Mouse (Mus musculus): ENCODE measurements around the gene Ucp2. TPM values are rescaled to one million over a fixed set of nuclear protein-coding genes. Genes with fewer than 3 reads are reported as not detected.

Gene Ucp2
- polyA plus RNA-seq, 1 experiment: 53.5 TPM

- no peak for DNase-seq (ENCODE audit: extremely low spot score in 1 of 2, low spot score in 1 of 2)
These were observed 8.8 kb downstream of the Ucp2 start for GRCm38 (mm10) chr7:100501844-100502373.

DNA sequence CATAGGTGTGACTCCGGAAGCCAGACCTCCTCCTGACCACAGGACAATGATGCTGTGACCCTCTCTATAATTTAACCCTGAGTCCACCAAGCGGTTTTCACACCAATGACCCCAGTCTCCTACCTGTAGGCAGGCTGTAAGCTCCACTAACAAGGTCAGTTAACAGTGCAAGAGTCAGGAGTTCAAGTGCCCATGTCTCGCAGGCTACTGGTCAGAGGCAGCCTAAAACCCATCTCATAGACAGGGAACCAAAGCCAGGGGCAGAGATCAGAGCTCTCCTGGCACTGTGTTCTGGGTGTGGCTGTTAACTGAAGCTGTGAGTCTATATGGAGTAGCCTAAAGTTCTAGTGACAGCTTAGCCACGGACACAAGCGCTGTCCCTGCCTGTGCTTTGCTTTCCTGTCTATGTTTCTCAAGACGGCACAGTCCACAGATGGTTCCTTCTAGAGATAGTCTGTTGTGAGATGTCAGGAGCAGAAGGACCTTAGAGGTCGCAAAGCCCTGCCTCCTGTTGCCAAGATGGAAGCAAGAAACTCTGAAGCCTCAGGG lies 9.3 kb downstream of the Ucp2 start:
- no peak for DNase-seq (ENCODE audit: extremely low spot score in 1 of 2, low spot score in 1 of 2)

GRCm38 (mm10) chr7:100503076-100503475 lies 9.9 kb downstream of the Ucp2 start:
- no peak for DNase-seq (ENCODE audit: extremely low spot score in 1 of 2, low spot score in 1 of 2)

DNA sequence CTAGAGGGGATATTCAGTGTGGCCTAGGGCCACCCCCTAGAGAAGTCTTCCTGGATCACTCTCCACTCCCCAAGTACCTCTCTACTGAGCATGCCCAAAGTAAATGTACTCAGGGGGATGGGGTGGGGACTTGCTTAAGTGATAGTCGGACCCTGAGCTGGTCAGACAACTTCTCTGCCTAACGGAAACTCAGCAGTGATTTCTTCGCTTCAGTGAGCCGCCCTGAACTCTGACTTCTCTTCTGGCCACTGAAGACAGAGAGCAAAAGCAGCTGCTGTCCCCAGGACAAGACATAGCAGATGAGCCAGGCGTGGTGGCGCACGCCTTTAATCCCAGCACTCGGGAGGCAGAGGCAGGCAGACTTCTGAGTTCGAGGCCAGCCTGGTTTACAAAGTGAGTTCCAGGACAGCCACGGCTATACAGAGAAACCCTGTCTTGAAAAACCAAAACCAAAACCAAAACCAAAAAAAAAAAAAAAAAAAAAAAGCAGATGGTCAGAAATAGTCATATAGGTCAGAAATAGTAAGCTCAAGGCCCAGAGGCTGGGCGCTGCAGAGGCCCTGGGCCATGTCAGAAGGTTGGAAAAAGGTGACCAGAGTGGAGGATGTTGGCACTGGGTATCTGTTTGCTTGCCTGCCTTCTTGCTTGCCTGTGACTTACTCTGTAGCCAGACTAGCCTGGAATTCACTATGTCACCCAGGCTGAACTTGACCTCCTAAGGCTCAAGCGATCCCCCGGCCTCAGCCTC lies 11.8 kb downstream of the Ucp2 start:
- no peak for DNase-seq (ENCODE audit: extremely low spot score in 1 of 2, low spot score in 1 of 2)

- no peak for DNase-seq (ENCODE audit: extremely low spot score in 1 of 2, low spot score in 1 of 2)
These were observed 13.4 kb downstream of the Ucp2 start for GRCm38 (mm10) chr7:100506494-100506893.

GRCm38 (mm10) chr7:100508670-100509069 lies 15.5 kb downstream of the Ucp2 start:
- DNase-seq (ENCODE audit: extremely low spot score in 1 of 2, low spot score in 1 of 2): no peak

DNA sequence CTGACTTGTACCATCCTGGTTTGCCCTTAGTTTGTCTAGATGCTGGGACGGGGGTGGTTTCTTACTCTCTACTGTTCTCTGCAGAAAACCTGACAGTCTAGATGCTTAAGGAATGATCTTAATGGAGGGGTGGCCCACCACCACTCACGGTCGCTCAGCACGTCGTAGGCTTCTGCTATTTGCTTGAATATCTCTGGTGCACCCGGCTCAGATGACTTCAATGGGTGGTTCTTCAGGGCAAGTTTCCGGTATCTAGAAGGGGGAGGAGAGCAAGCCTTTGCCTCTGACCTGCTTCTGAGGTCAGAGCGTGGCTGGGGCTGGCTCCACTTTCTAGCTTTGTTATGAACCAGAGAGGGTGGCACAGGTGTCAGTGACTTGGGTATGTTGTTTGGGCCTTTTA lies 18.5 kb downstream of the Ucp2 start:
- DNase-seq (ENCODE audit: extremely low spot score in 1 of 2, low spot score in 1 of 2): no peak

- DNase-seq (ENCODE audit: extremely low spot score in 1 of 2, low spot score in 1 of 2): no peak
These were observed 21.4 kb downstream of the Ucp2 start, which contains the start of gene Dnajb13 for GRCm38 (mm10) chr7:100514573-100514972. TSS of gene Dnajb13 (minus strand) at chr7:100514960.

- DNase-seq (ENCODE audit: extremely low spot score in 1 of 2, low spot score in 1 of 2): no peak
These were observed 27.1 kb downstream of the Ucp2 start for GRCm38 (mm10) chr7:100520204-100520603.

- DNase-seq (ENCODE audit: extremely low spot score in 1 of 2, low spot score in 1 of 2): peak; percentile 38 to 90
These were observed 27.6 kb downstream of the Ucp2 start for GRCm38 (mm10) chr7:100520663-100521285.

DNA sequence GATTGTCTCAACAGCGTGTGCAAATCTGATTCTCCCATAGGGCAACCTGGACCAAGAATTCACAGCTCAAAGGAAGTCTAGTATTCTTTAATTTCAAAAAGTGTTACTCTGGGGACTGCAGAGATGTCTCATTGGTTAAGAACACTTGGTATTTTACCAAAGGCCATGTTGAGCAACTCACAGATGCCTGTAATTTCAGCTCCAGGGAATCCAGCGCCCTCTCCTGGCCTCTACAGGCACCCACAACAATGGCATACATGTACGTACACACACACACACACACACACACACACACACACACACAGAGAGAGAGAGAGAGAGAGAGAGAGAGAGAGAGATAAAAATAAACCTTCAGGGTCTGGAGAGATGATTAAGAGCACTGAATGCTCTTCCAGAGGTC lies 29.1 kb downstream of the Ucp2 start:
- DNase-seq (ENCODE audit: extremely low spot score in 1 of 2, low spot score in 1 of 2): no peak

GRCm38 (mm10) chr7:100524669-100525068 lies 31.5 kb downstream of the Ucp2 start:
- DNase-seq (ENCODE audit: extremely low spot score in 1 of 2, low spot score in 1 of 2): no peak

GRCm38 (mm10) chr7:100530766-100531165 lies 37.6 kb downstream of the Ucp2 start:
- no peak for DNase-seq (ENCODE audit: extremely low spot score in 1 of 2, low spot score in 1 of 2)

- no peak for DNase-seq (ENCODE audit: extremely low spot score in 1 of 2, low spot score in 1 of 2)
These were observed 40.4 kb downstream of the Ucp2 start for GRCm38 (mm10) chr7:100533503-100533902.

DNA sequence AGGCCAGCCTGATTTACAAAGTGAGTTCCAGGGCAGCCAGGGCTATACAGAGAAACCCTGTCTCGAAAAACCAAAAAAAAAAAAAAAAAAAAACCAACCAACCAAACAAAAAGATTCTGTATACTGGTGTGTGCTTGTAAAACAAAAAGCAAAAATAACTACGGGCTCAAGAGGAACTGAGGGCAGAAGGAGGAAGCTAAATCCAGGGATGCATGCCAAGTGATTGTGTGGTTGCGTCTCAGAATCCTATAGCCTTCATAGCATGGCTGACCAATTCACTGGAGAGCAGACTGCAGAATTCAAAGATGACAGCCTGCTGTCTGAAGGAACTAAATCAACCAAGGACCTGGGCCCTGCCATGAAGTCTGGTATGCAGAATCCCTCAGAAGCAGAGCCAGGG lies 41.1 kb downstream of the Ucp2 start:
- no peak for DNase-seq (ENCODE audit: extremely low spot score in 1 of 2, low spot score in 1 of 2)

GRCm38 (mm10) chr7:100535831-100536230 lies 42.7 kb downstream of the Ucp2 start:
- no peak for DNase-seq (ENCODE audit: extremely low spot score in 1 of 2, low spot score in 1 of 2)

DNA sequence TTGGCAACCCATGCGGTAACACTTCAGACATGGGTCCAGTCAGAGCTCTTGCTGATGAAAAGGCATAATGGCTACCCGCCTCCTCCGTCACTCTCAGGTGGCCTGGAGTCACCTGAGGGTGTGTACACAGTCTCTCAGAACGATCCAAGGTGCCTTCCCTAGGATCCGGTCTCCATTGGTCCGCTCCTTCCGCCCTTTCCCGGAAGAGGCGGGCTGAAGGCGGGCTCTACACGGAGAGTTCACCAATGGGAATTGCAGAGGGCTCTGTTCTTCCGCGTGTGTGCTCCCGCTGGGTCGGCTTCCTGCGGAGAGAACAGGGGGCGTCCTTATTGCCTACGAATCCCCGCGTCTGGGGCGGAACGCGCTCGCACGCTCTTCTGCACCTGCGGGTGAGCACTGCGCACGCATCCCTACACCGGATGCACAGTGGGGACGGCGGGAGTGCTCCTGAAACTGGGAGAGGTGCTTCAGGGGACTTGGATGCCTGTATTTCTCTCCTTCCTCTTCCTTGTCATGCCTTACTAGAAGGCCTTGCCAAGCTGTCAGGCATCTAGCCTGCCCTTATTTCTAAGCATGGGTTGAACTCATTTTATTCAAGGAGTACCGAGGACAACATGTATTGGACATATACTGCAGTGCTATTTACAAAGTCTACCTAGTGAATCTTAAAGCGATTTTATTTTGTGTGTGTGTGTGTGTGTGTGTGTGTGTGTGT lies 43.8 kb downstream of the Ucp2 start, which contains the start of gene Coa4:
TSS of gene Coa4 (plus strand) at position 268 of the 715 bp plus-strand sequence.
- DNase-seq (ENCODE audit: extremely low spot score in 1 of 2, low spot score in 1 of 2): peak; percentile 78 to 90

DNA sequence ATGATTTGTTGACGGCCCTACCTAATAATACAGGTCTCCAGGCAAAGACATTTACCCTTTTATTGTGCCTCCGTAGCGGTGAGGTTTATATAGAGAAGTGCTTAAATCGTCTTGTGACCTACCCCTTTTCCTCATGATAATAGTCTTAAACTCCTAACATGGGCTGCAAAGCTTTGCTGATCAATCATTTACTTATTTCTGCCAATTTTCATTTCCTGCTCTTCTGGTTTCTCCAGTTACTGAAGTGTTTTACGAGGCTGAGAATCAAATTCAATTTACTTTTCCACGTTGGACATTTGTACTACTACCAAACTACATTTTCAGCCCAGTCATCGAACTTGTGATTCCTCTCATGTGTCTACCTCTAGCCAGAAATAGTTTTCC lies 44.4 kb downstream of the Ucp2 start:
- DNase-seq (ENCODE audit: extremely low spot score in 1 of 2, low spot score in 1 of 2): no peak

- no peak for DNase-seq (ENCODE audit: extremely low spot score in 1 of 2, low spot score in 1 of 2)
These were observed 46.4 kb downstream of the Ucp2 start for GRCm38 (mm10) chr7:100539516-100539915.

GRCm38 (mm10) chr7:100544437-100544836 lies 51.3 kb downstream of the Ucp2 start:
- no peak for DNase-seq (ENCODE audit: extremely low spot score in 1 of 2, low spot score in 1 of 2)

GRCm38 (mm10) chr7:100547631-100548030 lies 54.5 kb downstream of the Ucp2 start:
- DNase-seq (ENCODE audit: extremely low spot score in 1 of 2, low spot score in 1 of 2): no peak
